Mouse (Mus musculus): ENCODE results near the gene Trpv2.

- TF ChIP-seq POLR2A (IDR thresholded peaks at IDR 0.05; ENCODE audit: insufficient read depth, low read depth, low read length) = no peak
- TF ChIP-seq CTCF (IDR thresholded peaks at IDR 0.05; ENCODE audit: insufficient read depth, low read depth, low read length) = no peak
These were observed 29.9 kb downstream of the Trpv2 start for GRCm38 (mm10) chr11:62604123-62604706.
